Mouse (Mus musculus): ENCODE data around the gene Usp2. TPM values are rescaled to one million over a fixed set of nuclear protein-coding genes. Genes with fewer than 3 reads are reported as not detected.

The Usp2 gene
- polyA plus RNA-seq, 1 experiment from 2014 or later: 3.7 TPM

- Histone ChIP-seq H3K27ac (replicated peaks) (no peak overlapping the region), H3K9ac (no peak overlapping the region), H3K9me3 (replicated peaks) (no peaks in the 10 kb centered on the region), H3K4me3 (replicated peaks) (no peak overlapping the region), H3K4me1 (replicated peaks) (no peaks in the 10 kb centered on the region), H3K27me3 (no peaks in the 10 kb centered on the region), H3K36me3 (replicated peaks) (peaks cover 35% of the 10 kb centered on the region), H3K4me2 (no peak overlapping the region)
- no peak for ATAC-seq (ENCODE audit: insufficient read depth)
- WGBS (ENCODE audit: insufficient replicate concordance): 49% methylated on average over 7 of the region's 8 CpGs
Observed at GRCm38 (mm10) chr9:44144023-44144717, 77.3 kb downstream of the Usp2 start.

DNA sequence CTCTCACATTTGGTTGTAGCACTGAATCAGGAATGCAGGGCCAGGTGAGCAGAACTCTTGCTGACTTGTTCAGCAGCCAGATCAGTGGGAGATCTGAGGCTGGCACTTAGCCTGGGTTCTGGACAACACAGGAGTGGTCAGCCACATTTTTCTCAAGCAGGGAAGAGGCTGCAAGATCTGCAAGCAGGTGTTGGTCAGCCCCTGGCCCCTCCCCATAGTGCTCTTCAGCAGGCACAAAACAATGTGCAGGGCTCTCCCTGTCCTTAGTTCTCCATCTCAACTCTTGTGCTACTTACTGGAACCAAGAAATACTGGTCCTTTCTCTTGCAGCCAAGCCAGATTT is 77.9 kb downstream of the Usp2 start:
- Histone ChIP-seq H3K4me3 (replicated peaks) (no peak overlapping the region), H3K27ac (replicated peaks) (no peak overlapping the region), H3K9ac (no peak overlapping the region), H3K4me2 (no peak overlapping the region), H3K36me3 (replicated peaks) (peaks cover 40% of the 10 kb centered on the region), H3K4me1 (replicated peaks) (no peaks in the 10 kb centered on the region), H3K9me3 (replicated peaks) (no peaks in the 10 kb centered on the region), H3K27me3 (no peaks in the 10 kb centered on the region)
- ATAC-seq (ENCODE audit: insufficient read depth): no peak

Other genes with a start within 250 kb of the Usp2 start
- 0.15 and 0.26 TPM in 2 replicates for gene Thy1, start 23.6 kb upstream of the Usp2 start, polyA plus RNA-seq (2015; fragmentation: Nextera tagmentation; extraction: Ambion mirVana)
- gene Mfrp, start 34.7 kb downstream of the Usp2 start, polyA plus RNA-seq (2015; fragmentation: Nextera tagmentation; extraction: Ambion mirVana): 0.10 TPM in 1 of 2 replicates, not detected in the other
- 0.29 and 0.53 TPM in 2 replicates for gene C1qtnf5, start 40.2 kb downstream of the Usp2 start, polyA plus RNA-seq (2015; fragmentation: Nextera tagmentation; extraction: Ambion mirVana)
- not detected in 2 replicates for gene Gm49380, start 46.5 kb downstream of the Usp2 start, polyA plus RNA-seq (2015; fragmentation: Nextera tagmentation; extraction: Ambion mirVana)
- gene Rnf26, start 46.5 kb downstream of the Usp2 start, polyA plus RNA-seq (2015; fragmentation: Nextera tagmentation; extraction: Ambion mirVana): 35.2 and 38.4 TPM in 2 replicates
- gene Mcam, start 67.4 kb downstream of the Usp2 start, polyA plus RNA-seq (2015; fragmentation: Nextera tagmentation; extraction: Ambion mirVana): 4.4 and 4.8 TPM in 2 replicates
- gene Cbl, start 167.0 kb downstream of the Usp2 start, polyA plus RNA-seq (2015; fragmentation: Nextera tagmentation; extraction: Ambion mirVana): 5.1 and 5.8 TPM in 2 replicates
- gene Ccdc153, start 173.7 kb downstream of the Usp2 start, polyA plus RNA-seq (2015; fragmentation: Nextera tagmentation; extraction: Ambion mirVana): not detected in 2 replicates
- gene Pdzd3, start 184.4 kb downstream of the Usp2 start, polyA plus RNA-seq (2015; fragmentation: Nextera tagmentation; extraction: Ambion mirVana): 0.07 TPM in 1 of 2 replicates, not detected in the other
- gene Nlrx1, start 201.6 kb downstream of the Usp2 start, polyA plus RNA-seq (2015; fragmentation: Nextera tagmentation; extraction: Ambion mirVana): 4.1 and 4.2 TPM in 2 replicates
- 16.4 and 18.6 TPM in 2 replicates for gene Abcg4, start 221.6 kb downstream of the Usp2 start, polyA plus RNA-seq (2015; fragmentation: Nextera tagmentation; extraction: Ambion mirVana)
- 12.7 and 14.2 TPM in 2 replicates for gene Hinfp, start 238.7 kb downstream of the Usp2 start, polyA plus RNA-seq (2015; fragmentation: Nextera tagmentation; extraction: Ambion mirVana)